Mouse (Mus musculus) heart, embryonic 15.5 days (tissue): ENCODE data around the gene Zfp697. TPM values are rescaled to one million over a fixed set of nuclear protein-coding genes. Genes with fewer than 3 reads are reported as not detected.

ENCODE experiments used
- polyA plus RNA-seq: library from polyadenylated mRNA; unstranded; fragments of >200 nt; fragmentation: Nextera tagmentation; extraction: Ambion mirVana; gene quantifications from 2 replicates; pipeline ENCODE4 v1.2.1, GENCODE M21; 2015

The Zfp697 gene
- polyA plus RNA-seq, 1 experiment from 2014 or later, result 7.7 TPM

Other genes starting within 250 kb of the Zfp697 start
- gene Adam30, start 221.8 kb upstream of the Zfp697 start, polyA plus RNA-seq, result not detected in 2 replicates
- gene Reg4, start 160.3 kb upstream of the Zfp697 start, polyA plus RNA-seq, result not detected in 2 replicates
- 8.7 and 12.6 TPM in 2 replicates for gene Hmgcs2, start 102.0 kb upstream of the Zfp697 start, polyA plus RNA-seq
- 59.7 and 123 TPM in 2 replicates for gene Phgdh, start 42.5 kb upstream of the Zfp697 start, polyA plus RNA-seq
- gene Gm4450, start 74.7 kb downstream of the Zfp697 start, polyA plus RNA-seq, result not detected in 2 replicates
- gene Hsd3b4, start 128.1 kb downstream of the Zfp697 start, polyA plus RNA-seq, result not detected in 2 replicates
- gene Gm10681, start 206.3 kb downstream of the Zfp697 start, polyA plus RNA-seq, result not detected in 2 replicates
- not detected in 2 replicates for gene Hsd3b5, start 247.8 kb downstream of the Zfp697 start, polyA plus RNA-seq